Mouse (Mus musculus): ENCODE data around the gene F11. TPM values are rescaled to one million over a fixed set of nuclear protein-coding genes. Genes with fewer than 3 reads are reported as not detected.

The F11 gene
- total and polyA plus RNA-seq, 3 experiments: not detected

- no peak for DNase-seq (ENCODE audit: extremely low read depth)
- no peaks in the 10 kb centered on the region for H3K27me3 ChIP-seq (replicated peaks)
- no peak overlapping the region for H3K9ac ChIP-seq (ENCODE audit: insufficient read depth, low read depth)
- dilution Hi-C loops (cut with MboI; ENCODE audit: extremely low pct_ligation_motif_present, extremely low pct_unique_long_range_greater_than_20kb, low sequenced_read_pairs) (no loop called here), in situ Hi-C loops (cut with MboI; ENCODE audit: low pct_ligation_motif_present, low pct_unique_long_range_greater_than_20kb, low sequenced_read_pairs) (no loop called here)
- no peak overlapping the region for H3K27ac ChIP-seq (ENCODE audit: insufficient read depth, low read depth)
- no peak for TF ChIP-seq HCFC1 (IDR thresholded peaks at IDR 0.05; ENCODE audit: low read depth, low read length)
- TF ChIP-seq UBTF (IDR thresholded peaks at IDR 0.05; ENCODE audit: low read depth, low read length): no peak
- no peak for TF ChIP-seq RCOR1 (conservative IDR thresholded peaks at IDR 0.05; ENCODE audit: low read depth, low read length)
- no peak for TF ChIP-seq MEF2A (IDR thresholded peaks at IDR 0.05; ENCODE audit: borderline replicate concordance, low read depth, low read length)
- TF ChIP-seq MAZ (IDR thresholded peaks at IDR 0.05; ENCODE audit: low read depth, low read length): no peak
- TF ChIP-seq JUN (IDR thresholded peaks at IDR 0.05; ENCODE audit: insufficient read depth, low read depth, low read length): no peak
- no peak for TF ChIP-seq SMC3 (IDR thresholded peaks at IDR 0.05; ENCODE audit: low read depth, low read length)
- TF ChIP-seq MXI1 (IDR thresholded peaks at IDR 0.05; ENCODE audit: low read depth, low read length): no peak
- no peak for TF ChIP-seq CTCF (conservative IDR thresholded peaks at IDR 0.05 in 1 of 2, IDR thresholded peaks at IDR 0.05 in 1 of 2; ENCODE audit: low read depth in 2 of 2, low read length in 2 of 2)
- no peak for TF ChIP-seq PAX5 (IDR thresholded peaks at IDR 0.05; ENCODE audit: low read length)
- no peak for TF ChIP-seq KAT2A (IDR thresholded peaks at IDR 0.05; ENCODE audit: insufficient replicate concordance, low read length)
- TF ChIP-seq ZKSCAN1 (IDR thresholded peaks at IDR 0.05; ENCODE audit: borderline replicate concordance, low read depth, low read length): no peak
- no peak for TF ChIP-seq TBP (conservative IDR thresholded peaks at IDR 0.05; ENCODE audit: low read depth, low read length)
- TF ChIP-seq ELF1 (IDR thresholded peaks at IDR 0.05; ENCODE audit: low read depth, low read length): no peak
- TF ChIP-seq POLR2AphosphoS2 (IDR thresholded peaks at IDR 0.05; ENCODE audit: low read depth, low read length): no peak
- TF ChIP-seq ZC3H11A (IDR thresholded peaks at IDR 0.05; ENCODE audit: low read depth, low read length): no peak
- no peak for TF ChIP-seq IRF4 (IDR thresholded peaks at IDR 0.05; ENCODE audit: low read depth, low read length)
- no peak overlapping the region for H3K4me3 ChIP-seq (replicated peaks in 1 of 3; ENCODE audit: low read depth in 2 of 3, low read length in 2 of 3, poor library complexity in 1 of 3)
- no peaks in the 10 kb centered on the region for H3K4me1 ChIP-seq (ENCODE audit: control insufficient read depth in 1 of 2, insufficient read depth in 2 of 2)
- no peak overlapping the region for H3K4me2 ChIP-seq (ENCODE audit: insufficient read depth, low read depth, poor library complexity, severe bottlenecking)
- H3K79me2 ChIP-seq (replicated peaks; ENCODE audit: control insufficient read depth, extremely low read depth, insufficient read depth, poor library complexity, severe bottlenecking): no peaks in the 10 kb centered on the region
- H3K9me3 ChIP-seq (replicated peaks; ENCODE audit: low read length): no peaks in the 10 kb centered on the region
- peaks cover 0 to 2% of the 10 kb centered on the region in 2 experiments for H3K36me3 ChIP-seq (replicated peaks in 1 of 2; ENCODE audit: control insufficient read depth in 1 of 2, insufficient read depth in 1 of 2, low read length in 1 of 2)
These were observed 40.6 kb upstream of the F11 start for GRCm38 (mm10) chr8:45302390-45302789.

- Histone ChIP-seq H3K4me1 (ENCODE audit: control insufficient read depth in 1 of 2, insufficient read depth in 2 of 2) (no peaks in the 10 kb centered on the region), H3K9ac (ENCODE audit: insufficient read depth, low read depth) (no peak overlapping the region), H3K9me3 (replicated peaks; ENCODE audit: low read length) (no peaks in the 10 kb centered on the region), H3K4me2 (ENCODE audit: insufficient read depth, low read depth, poor library complexity, severe bottlenecking) (no peak overlapping the region), H3K27me3 (replicated peaks) (no peaks in the 10 kb centered on the region), H3K27ac (ENCODE audit: insufficient read depth, low read depth) (no peak overlapping the region), H3K4me3 (replicated peaks in 1 of 3; ENCODE audit: low read depth in 2 of 3, low read length in 2 of 3, poor library complexity in 1 of 3) (no peak overlapping the region), H3K36me3 (replicated peaks in 1 of 2; ENCODE audit: control insufficient read depth in 1 of 2, insufficient read depth in 1 of 2, low read length in 1 of 2) (no peaks in the 10 kb centered on the region), H3K79me2 (replicated peaks; ENCODE audit: control insufficient read depth, extremely low read depth, insufficient read depth, poor library complexity, severe bottlenecking) (no peaks in the 10 kb centered on the region)
- no peak for DNase-seq (ENCODE audit: extremely low read depth)
- in situ Hi-C loops (cut with MboI; ENCODE audit: low pct_ligation_motif_present, low pct_unique_long_range_greater_than_20kb, low sequenced_read_pairs): no loop called here
- dilution Hi-C loops (cut with MboI; ENCODE audit: extremely low pct_ligation_motif_present, extremely low pct_unique_long_range_greater_than_20kb, low sequenced_read_pairs): no loop called here
- TF ChIP-seq TCF12 (IDR thresholded peaks at IDR 0.05; ENCODE audit: low read depth, low read length) (no peak), IRF4 (IDR thresholded peaks at IDR 0.05; ENCODE audit: low read depth, low read length) (no peak), EP300 (IDR thresholded peaks at IDR 0.05; ENCODE audit: low read length) (no peak), JUN (IDR thresholded peaks at IDR 0.05; ENCODE audit: insufficient read depth, low read depth, low read length) (no peak), ETS1 (conservative IDR thresholded peaks at IDR 0.05; ENCODE audit: low read depth, low read length) (no peak), MXI1 (IDR thresholded peaks at IDR 0.05; ENCODE audit: low read depth, low read length) (no peak), ZKSCAN1 (IDR thresholded peaks at IDR 0.05; ENCODE audit: borderline replicate concordance, low read depth, low read length) (no peak), CHD2 (IDR thresholded peaks at IDR 0.05; ENCODE audit: low read length) (no peak), MEF2A (IDR thresholded peaks at IDR 0.05; ENCODE audit: borderline replicate concordance, low read depth, low read length) (no peak), ZNF384 (IDR thresholded peaks at IDR 0.05; ENCODE audit: low read depth, low read length) (no peak), KAT2A (IDR thresholded peaks at IDR 0.05; ENCODE audit: insufficient replicate concordance, low read length) (no peak), USF2 (conservative IDR thresholded peaks at IDR 0.05; ENCODE audit: low read depth, low read length) (no peak), E2F4 (IDR thresholded peaks at IDR 0.05; ENCODE audit: insufficient replicate concordance, low read depth, low read length) (no peak), JUND (conservative IDR thresholded peaks at IDR 0.05; ENCODE audit: low read depth, low read length) (no peak), MAFK (IDR thresholded peaks at IDR 0.05; ENCODE audit: insufficient replicate concordance, low read length) (no peak), CHD1 (IDR thresholded peaks at IDR 0.05; ENCODE audit: low read depth, low read length) (no peak), UBTF (IDR thresholded peaks at IDR 0.05; ENCODE audit: low read depth, low read length) (no peak), SIN3A (IDR thresholded peaks at IDR 0.05; ENCODE audit: low read length) (no peak), PAX5 (IDR thresholded peaks at IDR 0.05; ENCODE audit: low read length) (no peak)
These were observed 33.4 kb upstream of the F11 start for GRCm38 (mm10) chr8:45295276-45295675.
